Mouse (Mus musculus): ENCODE results near the gene Slc12a6. TPM values are rescaled to one million over a fixed set of nuclear protein-coding genes. Genes with fewer than 3 reads are reported as not detected.
A peak's percentile ranks its signal among the peaks of the same experiment; 100 is the strongest.

The Slc12a6 gene
- polyA plus RNA-seq, 1 experiment, result 97.8 TPM

DNA sequence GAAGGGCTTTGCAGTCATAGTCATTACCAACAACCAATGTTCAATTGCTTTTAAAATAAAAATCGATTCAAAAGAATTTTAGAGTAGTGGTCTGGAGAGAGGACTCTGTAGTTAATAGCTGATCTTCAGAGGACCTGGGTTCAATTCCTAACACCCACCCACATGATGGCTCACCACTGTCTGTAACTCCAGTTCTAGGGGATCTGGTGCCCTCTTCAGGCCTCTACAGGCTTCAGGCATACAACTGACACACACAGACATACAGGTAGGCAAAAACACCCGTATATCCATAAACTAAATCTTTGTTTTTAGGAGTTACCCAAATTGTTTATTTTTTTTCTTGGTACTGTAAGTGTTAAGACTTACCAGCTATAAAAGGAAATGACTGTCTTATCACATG, 74.1 kb downstream of the Slc12a6 start:
- TF ChIP-seq CTCF (IDR thresholded peaks at IDR 0.05; ENCODE audit: borderline replicate concordance, control insufficient read depth, extremely low read depth, insufficient read depth, low read length, poor library complexity) (no peak), POLR2A (IDR thresholded peaks at IDR 0.05; ENCODE audit: control insufficient read depth, extremely low read depth, insufficient read depth, low read length, poor library complexity) (no peak)
- peak; percentile 12 for DNase-seq
- Histone ChIP-seq H3K27ac (ENCODE audit: control insufficient read depth, insufficient read depth, low read length) (no peak overlapping the region), H3K27me3 (ENCODE audit: control insufficient read depth, insufficient read depth, low read length) (no peaks in the 10 kb centered on the region), H3K36me3 (ENCODE audit: control insufficient read depth, insufficient read depth, low read length) (peaks cover 73% of the 10 kb centered on the region), H3K4me3 (ENCODE audit: control insufficient read depth, insufficient read depth, low read length) (no peak overlapping the region), H3K4me1 (replicated peaks; ENCODE audit: control insufficient read depth, insufficient read depth, low read length) (no peaks in the 10 kb centered on the region)
- WGBS, result 94% methylated on average over 2 of the region's 2 CpGs

DNA sequence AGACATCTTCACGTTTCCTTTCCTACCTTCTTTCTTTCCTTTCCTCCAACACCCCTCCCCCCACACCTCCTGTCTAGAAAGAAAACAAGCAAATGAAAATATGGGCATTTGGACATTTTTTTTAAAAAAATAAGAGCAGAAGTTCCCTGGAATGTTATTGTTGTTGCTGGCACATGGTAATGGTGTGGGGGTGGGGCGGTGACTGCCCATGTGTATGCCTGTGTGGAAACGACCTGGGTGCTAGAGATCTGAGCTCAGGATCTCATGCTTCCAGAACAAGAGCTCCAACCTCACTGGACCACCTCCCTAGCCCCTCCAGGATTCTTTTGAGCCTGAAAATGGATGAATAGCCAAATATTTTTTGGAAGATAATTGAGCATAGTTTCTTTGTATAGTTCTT, 75.5 kb downstream of the Slc12a6 start:
- H3K27ac ChIP-seq (ENCODE audit: control insufficient read depth, insufficient read depth, low read length), result no peak overlapping the region
- 86% methylated on average over 3 of the region's 3 CpGs for WGBS
- TF ChIP-seq POLR2A (IDR thresholded peaks at IDR 0.05; ENCODE audit: control insufficient read depth, extremely low read depth, insufficient read depth, low read length, poor library complexity) (no peak), CTCF (IDR thresholded peaks at IDR 0.05; ENCODE audit: borderline replicate concordance, control insufficient read depth, extremely low read depth, insufficient read depth, low read length, poor library complexity) (no peak)
- no peak overlapping the region for H3K4me3 ChIP-seq (ENCODE audit: control insufficient read depth, insufficient read depth, low read length)
- H3K36me3 ChIP-seq (ENCODE audit: control insufficient read depth, insufficient read depth, low read length), result peaks cover 64% of the 10 kb centered on the region
- no peaks in the 10 kb centered on the region for H3K27me3 ChIP-seq (ENCODE audit: control insufficient read depth, insufficient read depth, low read length)
- H3K4me1 ChIP-seq (replicated peaks; ENCODE audit: control insufficient read depth, insufficient read depth, low read length), result no peaks in the 10 kb centered on the region
- DNase-seq, result no peak

- H3K36me3 ChIP-seq (ENCODE audit: control insufficient read depth, insufficient read depth, low read length), result peaks cover 68% of the 10 kb centered on the region
- H3K27me3 ChIP-seq (ENCODE audit: control insufficient read depth, insufficient read depth, low read length), result no peaks in the 10 kb centered on the region
- DNase-seq, result no peak
- WGBS, result 93% methylated on average over 3 of the region's 3 CpGs
- H3K4me1 ChIP-seq (replicated peaks; ENCODE audit: control insufficient read depth, insufficient read depth, low read length), result no peaks in the 10 kb centered on the region
- no peak for TF ChIP-seq POLR2A (IDR thresholded peaks at IDR 0.05; ENCODE audit: control insufficient read depth, extremely low read depth, insufficient read depth, low read length, poor library complexity)
- no peak for TF ChIP-seq CTCF (IDR thresholded peaks at IDR 0.05; ENCODE audit: borderline replicate concordance, control insufficient read depth, extremely low read depth, insufficient read depth, low read length, poor library complexity)
- H3K27ac ChIP-seq (ENCODE audit: control insufficient read depth, insufficient read depth, low read length), result no peak overlapping the region
- no peak overlapping the region for H3K4me3 ChIP-seq (ENCODE audit: control insufficient read depth, insufficient read depth, low read length)
These were observed 82.6 kb downstream of the Slc12a6 start for GRCm38 (mm10) chr2:112348246-112348645.

DNA sequence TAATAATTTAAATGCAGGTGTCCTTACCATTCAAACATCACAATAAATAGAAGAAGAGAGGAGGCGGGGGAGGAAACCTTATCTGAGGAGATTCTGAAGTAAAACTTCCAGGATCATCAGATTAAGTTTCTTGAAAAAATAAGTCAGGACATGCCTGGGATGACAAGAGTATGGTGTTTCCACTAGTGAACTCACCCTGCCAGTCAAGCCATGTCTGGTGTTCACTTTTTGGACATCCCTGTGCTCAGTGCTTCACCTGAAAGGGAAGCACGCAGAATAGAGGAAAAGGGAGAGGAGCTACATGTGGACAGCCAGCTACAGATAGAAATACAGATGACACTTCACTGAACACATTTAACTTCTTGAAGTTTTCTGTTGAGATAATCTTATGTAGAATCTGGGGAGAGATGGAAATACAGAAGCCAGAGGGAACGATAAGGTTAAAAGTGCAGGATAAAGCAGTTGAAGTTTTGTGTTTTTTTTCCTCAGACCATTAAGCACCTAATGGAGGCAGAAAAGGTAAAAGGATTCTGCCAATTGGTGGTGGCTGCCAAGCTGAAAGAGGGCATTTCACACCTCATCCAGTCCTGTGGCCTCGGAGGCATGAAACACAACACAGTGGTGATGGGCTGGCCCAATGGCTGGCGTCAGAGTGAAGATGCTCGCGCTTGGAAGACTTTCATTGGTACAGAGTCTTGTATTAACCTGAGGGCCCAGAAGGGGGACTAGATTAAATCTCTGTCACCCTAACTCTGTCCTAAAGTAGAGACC, 88.2 kb downstream of the Slc12a6 start:
- Histone ChIP-seq H3K27me3 (ENCODE audit: control insufficient read depth, insufficient read depth, low read length) (no peaks in the 10 kb centered on the region), H3K4me3 (ENCODE audit: control insufficient read depth, insufficient read depth, low read length) (no peak overlapping the region), H3K36me3 (ENCODE audit: control insufficient read depth, insufficient read depth, low read length) (peaks cover 88% of the 10 kb centered on the region), H3K27ac (ENCODE audit: control insufficient read depth, insufficient read depth, low read length) (no peak overlapping the region), H3K4me1 (replicated peaks; ENCODE audit: control insufficient read depth, insufficient read depth, low read length) (no peaks in the 10 kb centered on the region)
- DNase-seq, result no peak
- 98% methylated on average over 7 of the region's 7 CpGs for WGBS
- TF ChIP-seq POLR2A (IDR thresholded peaks at IDR 0.05; ENCODE audit: control insufficient read depth, extremely low read depth, insufficient read depth, low read length, poor library complexity), result no peak
- TF ChIP-seq CTCF (IDR thresholded peaks at IDR 0.05; ENCODE audit: borderline replicate concordance, control insufficient read depth, extremely low read depth, insufficient read depth, low read length, poor library complexity), result no peak

DNA sequence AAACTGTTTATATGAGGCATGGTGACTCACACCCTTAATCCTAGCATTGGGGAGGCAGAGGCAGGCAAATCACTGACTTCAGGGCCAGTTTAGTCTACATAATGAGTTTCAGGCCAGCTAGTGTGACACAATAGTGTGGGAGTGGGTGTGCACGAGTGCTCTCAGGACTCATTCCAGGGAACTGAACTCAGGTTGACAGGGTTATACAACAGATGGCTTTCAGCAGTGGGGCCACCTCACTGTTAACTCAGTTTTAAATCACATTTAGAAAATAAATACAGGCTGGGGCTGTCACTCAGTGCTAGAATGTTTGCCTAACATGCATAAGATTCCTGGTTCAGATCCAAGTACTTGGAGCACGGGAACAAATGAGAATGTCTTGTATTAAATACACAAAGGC, 94.0 kb downstream of the Slc12a6 start:
- H3K27me3 ChIP-seq (ENCODE audit: control insufficient read depth, insufficient read depth, low read length), result no peaks in the 10 kb centered on the region
- H3K4me3 ChIP-seq (ENCODE audit: control insufficient read depth, insufficient read depth, low read length), result no peak overlapping the region
- H3K36me3 ChIP-seq (ENCODE audit: control insufficient read depth, insufficient read depth, low read length), result peaks cover 92% of the 10 kb centered on the region
- no peak for TF ChIP-seq CTCF (IDR thresholded peaks at IDR 0.05; ENCODE audit: borderline replicate concordance, control insufficient read depth, extremely low read depth, insufficient read depth, low read length, poor library complexity)
- no peak for TF ChIP-seq POLR2A (IDR thresholded peaks at IDR 0.05; ENCODE audit: control insufficient read depth, extremely low read depth, insufficient read depth, low read length, poor library complexity)
- DNase-seq, result no peak
- 95% methylated on average over 2 of the region's 2 CpGs for WGBS
- H3K27ac ChIP-seq (ENCODE audit: control insufficient read depth, insufficient read depth, low read length), result no peak overlapping the region
- no peaks in the 10 kb centered on the region for H3K4me1 ChIP-seq (replicated peaks; ENCODE audit: control insufficient read depth, insufficient read depth, low read length)

- H3K36me3 ChIP-seq (ENCODE audit: control insufficient read depth, insufficient read depth, low read length), result peaks cover 87% of the 10 kb centered on the region
These were observed 94.6 kb downstream of the Slc12a6 start for GRCm38 (mm10) chr2:112360012-112360780.

More at GRCm38 (mm10) chr2:112360012-112360780, 94.6 kb downstream of the Slc12a6 start:
- TF ChIP-seq CTCF (IDR thresholded peaks at IDR 0.05; ENCODE audit: borderline replicate concordance, control insufficient read depth, extremely low read depth, insufficient read depth, low read length, poor library complexity), result no peak
- no peak for TF ChIP-seq POLR2A (IDR thresholded peaks at IDR 0.05; ENCODE audit: control insufficient read depth, extremely low read depth, insufficient read depth, low read length, poor library complexity)
- WGBS, result 96% methylated on average over 12 of the region's 12 CpGs
- Histone ChIP-seq H3K4me1 (replicated peaks; ENCODE audit: control insufficient read depth, insufficient read depth, low read length) (no peaks in the 10 kb centered on the region), H3K4me3 (ENCODE audit: control insufficient read depth, insufficient read depth, low read length) (no peak overlapping the region), H3K27me3 (ENCODE audit: control insufficient read depth, insufficient read depth, low read length) (no peaks in the 10 kb centered on the region), H3K27ac (ENCODE audit: control insufficient read depth, insufficient read depth, low read length) (no peak overlapping the region)
- no peak for DNase-seq
